Mouse (Mus musculus): ENCODE results near the gene Mast1. TPM values are rescaled to one million over a fixed set of nuclear protein-coding genes. Genes with fewer than 3 reads are reported as not detected.

Gene Mast1
- polyA plus RNA-seq, 1 experiment from 2014 or later, result 0.08 TPM

GRCm38 (mm10) chr8:84902367-84902919 is 34.7 kb downstream of the Mast1 start:
- peak overlapping the region; percentile 59 for H3K4me3 ChIP-seq (replicated peaks; ENCODE audit: low read depth, low read length)
- no peak for TF ChIP-seq CTCF (IDR thresholded peaks at IDR 0.05; ENCODE audit: low read depth)
- no peak for ATAC-seq (replicated peaks; ENCODE audit: low FRiP score, low read depth)
- H3K9ac ChIP-seq (ENCODE audit: low read depth, low read length), result peak overlapping the region; percentile 78
- H3K4me1 ChIP-seq (replicated peaks; ENCODE audit: insufficient read depth, low read length), result no peaks in the 10 kb centered on the region; the same call in 1 of the 2 replicates
- H3K36me3 ChIP-seq (ENCODE audit: insufficient read depth, low read length), result no peaks in the 10 kb centered on the region
- 4% methylated on average over 24 of the region's 24 CpGs for WGBS
- H3K9me3 ChIP-seq (replicated peaks; ENCODE audit: low read length), result no peaks in the 10 kb centered on the region
- peak overlapping the region; percentile 58 for H3K27ac ChIP-seq
- no peaks in the 10 kb centered on the region for H3K27me3 ChIP-seq (ENCODE audit: insufficient read depth, low read length)
- peak; percentile 2 for DNase-seq (ENCODE audit: low spot score)
- peak overlapping the region; percentile 100 for H3K4me2 ChIP-seq (ENCODE audit: low read length)

- TF ChIP-seq CTCF (IDR thresholded peaks at IDR 0.05; ENCODE audit: low read depth), result no peak
- ATAC-seq (replicated peaks; ENCODE audit: low FRiP score, low read depth), result no peak
- WGBS, result 80% methylated on average over 3 of the region's 3 CpGs
- peak within 1 kb of the TSS; percentile 58 for H3K27ac ChIP-seq
- H3K36me3 ChIP-seq (ENCODE audit: insufficient read depth, low read length), result no peaks in the 10 kb centered on the region
- H3K4me1 ChIP-seq (replicated peaks; ENCODE audit: insufficient read depth, low read length), result no peaks in the 10 kb centered on the region; the same call in 1 of the 2 replicates
- peak within 1 kb of the TSS; percentile 100 for H3K4me2 ChIP-seq (ENCODE audit: low read length)
- DNase-seq (ENCODE audit: low spot score), result no peak
- no peaks in the 10 kb centered on the region for H3K9me3 ChIP-seq (replicated peaks; ENCODE audit: low read length)
- peak within 1 kb of the TSS; percentile 78 for H3K9ac ChIP-seq (ENCODE audit: low read depth, low read length)
- peak within 1 kb of the TSS; percentile 59 for H3K4me3 ChIP-seq (replicated peaks; ENCODE audit: low read depth, low read length)
- no peaks in the 10 kb centered on the region for H3K27me3 ChIP-seq (ENCODE audit: insufficient read depth, low read length)
Measured at GRCm38 (mm10) chr8:84901752-84902151, 35.4 kb downstream of the Mast1 start, which contains the start of gene Klf1. Klf1 (plus strand) TSS chr8:84901928.

- Histone ChIP-seq H3K9me3 (replicated peaks; ENCODE audit: low read length) (no peaks in the 10 kb centered on the region), H3K4me1 (replicated peaks; ENCODE audit: insufficient read depth, low read length) (no peaks in the 10 kb centered on the region; the same call in 1 of the 2 replicates), H3K36me3 (ENCODE audit: insufficient read depth, low read length) (no peaks in the 10 kb centered on the region), H3K9ac (ENCODE audit: low read depth, low read length) (no peak overlapping the region), H3K4me2 (ENCODE audit: low read length) (no peak overlapping the region), H3K27ac (no peak overlapping the region), H3K4me3 (replicated peaks; ENCODE audit: low read depth, low read length) (no peak overlapping the region), H3K27me3 (ENCODE audit: insufficient read depth, low read length) (no peaks in the 10 kb centered on the region)
- ATAC-seq (replicated peaks; ENCODE audit: low FRiP score, low read depth) (no peak), DNase-seq (ENCODE audit: low spot score) (no peak)
- TF ChIP-seq CTCF (IDR thresholded peaks at IDR 0.05; ENCODE audit: low read depth), result no peak
- WGBS, result 78% methylated on average over 4 of the region's 4 CpGs
Measured at GRCm38 (mm10) chr8:84901071-84901470, 36.1 kb downstream of the Mast1 start.

- H3K4me1 ChIP-seq (replicated peaks; ENCODE audit: insufficient read depth, low read length), result 0 out of 2 replicates have a peak, but pooled peaks cover 7% of the 10 kb centered on the region
Measured at GRCm38 (mm10) chr8:84895963-84896362, 41.2 kb downstream of the Mast1 start.

GRCm38 (mm10) chr8:84893709-84894134 is 43.4 kb downstream of the Mast1 start, which contains the start of gene Gcdh:
Gcdh (minus strand) TSS chr8:84893921.
- DNase-seq (ENCODE audit: low spot score), result peak; percentile 99
- Histone ChIP-seq H3K4me1 (replicated peaks; ENCODE audit: insufficient read depth, low read length) (0 out of 2 replicates have a peak, but pooled peaks cover 7% of the 10 kb centered on the region), H3K27me3 (ENCODE audit: insufficient read depth, low read length) (no peaks in the 10 kb centered on the region), H3K9me3 (replicated peaks; ENCODE audit: low read length) (no peaks in the 10 kb centered on the region), H3K4me3 (replicated peaks; ENCODE audit: low read depth, low read length) (peak within 1 kb of the TSS; percentile 66), H3K36me3 (ENCODE audit: insufficient read depth, low read length) (peaks cover 7% of the 10 kb centered on the region; the same call in 1 of the 2 replicates), H3K9ac (ENCODE audit: low read depth, low read length) (peak within 1 kb of the TSS; percentile 67), H3K4me2 (ENCODE audit: low read length) (peak within 1 kb of the TSS; percentile 94), H3K27ac (peak within 1 kb of the TSS; percentile 78)
- TF ChIP-seq CTCF (IDR thresholded peaks at IDR 0.05; ENCODE audit: low read depth), result peak; percentile 19; the same call in 1 of the 2 replicates
- WGBS, result under 1% methylated on average over 11 of the region's 11 CpGs
- peak; percentile 96 for ATAC-seq (replicated peaks; ENCODE audit: low FRiP score, low read depth)

More at GRCm38 (mm10) chr8:84895963-84896362, 41.2 kb downstream of the Mast1 start:
- ATAC-seq (replicated peaks; ENCODE audit: low FRiP score, low read depth), result no peak
- Histone ChIP-seq H3K9ac (ENCODE audit: low read depth, low read length) (no peak overlapping the region), H3K4me3 (replicated peaks; ENCODE audit: low read depth, low read length) (no peak overlapping the region), H3K27ac (no peak overlapping the region), H3K4me2 (ENCODE audit: low read length) (no peak overlapping the region), H3K27me3 (ENCODE audit: insufficient read depth, low read length) (no peaks in the 10 kb centered on the region), H3K9me3 (replicated peaks; ENCODE audit: low read length) (no peaks in the 10 kb centered on the region), H3K36me3 (ENCODE audit: insufficient read depth, low read length) (peaks cover 1% of the 10 kb centered on the region; the same call in 1 of the 2 replicates)
- no peak for TF ChIP-seq CTCF (IDR thresholded peaks at IDR 0.05; ENCODE audit: low read depth)
- 83% methylated on average over 5 of the region's 5 CpGs for WGBS
- no peak for DNase-seq (ENCODE audit: low spot score)

GRCm38 (mm10) chr8:84892993-84893708 is 44.0 kb downstream of the Mast1 start:
- peak overlapping the region; percentile 78 for H3K27ac ChIP-seq
- no peak for TF ChIP-seq CTCF (IDR thresholded peaks at IDR 0.05; ENCODE audit: low read depth)
- WGBS, result 6% methylated on average over 31 of the region's 31 CpGs

More at GRCm38 (mm10) chr8:84892993-84893708, 44.0 kb downstream of the Mast1 start:
- peak; percentile 28 for DNase-seq (ENCODE audit: low spot score)
- peak overlapping the region; percentile 67 for H3K9ac ChIP-seq (ENCODE audit: low read depth, low read length)
- H3K9me3 ChIP-seq (replicated peaks; ENCODE audit: low read length), result no peaks in the 10 kb centered on the region
- peaks cover 13% of the 10 kb centered on the region; the same call in 1 of the 2 replicates for H3K36me3 ChIP-seq (ENCODE audit: insufficient read depth, low read length)
- peak overlapping the region; percentile 66 for H3K4me3 ChIP-seq (replicated peaks; ENCODE audit: low read depth, low read length)
- no peaks in the 10 kb centered on the region for H3K27me3 ChIP-seq (ENCODE audit: insufficient read depth, low read length)
- H3K4me1 ChIP-seq (replicated peaks; ENCODE audit: insufficient read depth, low read length), result 0 out of 2 replicates have a peak, but pooled peaks cover 7% of the 10 kb centered on the region
- H3K4me2 ChIP-seq (ENCODE audit: low read length), result peak overlapping the region; percentile 94
- peak; percentile 66 for ATAC-seq (replicated peaks; ENCODE audit: low FRiP score, low read depth)
